Mouse (Mus musculus) frontal cortex, postnatal 10 days (tissue): ENCODE measurements around the gene Dnase1l3.

Experiments
- DNase-seq, 2 experiments: peaks; one replicate each; pipeline ENCODE4 v3.0.0; 2022; ENCODE audit warnings: low spot score in 2 of 2, mixed read lengths in 1 of 2

The Dnase1l3 gene

DNA sequence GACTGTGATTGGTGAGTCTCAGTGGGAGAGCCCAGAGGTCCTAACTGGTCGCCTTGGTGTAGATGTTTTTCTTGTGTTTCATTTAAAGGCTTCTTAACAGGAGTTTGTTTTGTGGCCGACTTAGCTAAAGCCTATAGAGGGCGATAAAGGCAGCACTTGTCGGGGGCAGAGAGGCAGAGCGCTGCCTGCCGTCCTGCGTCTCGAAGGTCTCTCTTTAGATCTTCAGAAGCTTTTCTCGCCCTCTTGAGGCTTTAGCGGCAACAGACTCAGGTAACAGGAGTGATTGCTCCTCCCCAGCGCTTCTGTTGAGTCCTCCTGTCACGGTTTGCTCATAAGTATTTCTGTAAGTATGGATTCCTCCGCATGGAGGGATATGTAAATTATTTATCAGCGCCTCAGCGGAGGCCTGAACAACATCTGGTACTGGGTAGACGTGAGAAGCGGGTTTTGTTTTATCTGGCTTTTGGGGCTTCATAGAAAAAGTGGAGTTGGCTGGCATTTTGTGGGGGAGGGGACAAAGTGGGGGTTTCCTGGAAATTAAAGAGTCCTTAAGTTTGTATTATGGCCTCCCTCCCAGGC, 57.2 kb downstream of the Dnase1l3 start:
- DNase-seq: no peak

DNA sequence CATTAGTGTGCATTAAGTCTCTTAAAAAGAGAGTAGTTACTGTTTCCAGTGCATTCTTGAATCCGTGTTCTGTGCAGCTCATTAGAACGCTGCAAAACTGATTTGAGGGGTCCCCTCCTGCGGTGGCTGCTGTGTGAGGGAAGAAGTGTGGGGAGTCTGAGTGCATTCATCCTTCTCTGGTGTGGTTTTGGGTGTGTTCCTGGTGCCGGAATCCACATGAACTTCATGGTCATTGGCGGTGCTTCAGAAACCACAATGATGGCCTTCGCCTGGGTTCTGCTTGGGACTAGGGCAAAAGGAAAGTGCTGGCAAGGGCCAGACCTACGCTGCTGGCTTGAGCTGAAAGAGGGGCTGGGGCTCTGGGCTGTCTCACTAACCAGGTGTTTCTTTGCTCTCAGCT, 60.2 kb downstream of the Dnase1l3 start:
- DNase-seq: no peak

DNA sequence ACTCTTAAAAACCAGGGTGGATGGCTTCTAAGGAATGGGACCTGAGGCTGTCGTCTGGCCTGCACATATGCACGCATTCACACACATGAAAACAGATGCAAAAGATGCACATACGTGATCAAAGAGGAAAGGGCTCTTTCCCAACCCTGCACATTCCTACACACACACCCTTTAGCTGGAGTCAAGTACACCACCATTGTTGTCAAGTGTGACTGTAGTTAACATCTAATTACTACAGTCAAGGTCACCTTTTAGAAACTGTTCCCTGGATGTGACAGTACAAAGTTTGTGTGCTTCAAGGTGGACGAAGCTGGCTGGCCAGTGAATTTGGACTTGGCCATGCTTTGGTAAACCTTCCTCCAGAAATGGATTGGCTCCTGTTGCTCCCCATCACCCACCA, 62.2 kb downstream of the Dnase1l3 start:
- no peak for DNase-seq

DNA sequence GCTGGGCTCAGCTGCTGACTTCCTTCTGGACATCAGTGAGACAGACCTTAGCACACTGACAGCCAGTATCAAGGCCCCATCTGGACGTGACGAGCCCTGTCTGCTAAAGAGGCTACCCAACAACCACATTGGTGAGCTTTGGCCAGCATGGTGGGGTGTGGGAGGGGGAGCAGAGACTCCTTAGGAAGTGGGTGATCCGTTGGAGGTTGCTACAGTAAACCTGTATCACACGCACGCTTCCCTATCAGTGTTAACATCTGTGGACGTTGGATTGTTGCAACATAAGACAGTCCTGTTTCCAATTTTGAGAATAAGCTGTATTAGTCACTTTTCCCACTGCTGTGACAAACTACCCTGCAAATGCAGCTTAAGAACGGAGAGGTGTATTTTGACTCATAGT, 65.3 kb downstream of the Dnase1l3 start:
- no peak for DNase-seq

DNA sequence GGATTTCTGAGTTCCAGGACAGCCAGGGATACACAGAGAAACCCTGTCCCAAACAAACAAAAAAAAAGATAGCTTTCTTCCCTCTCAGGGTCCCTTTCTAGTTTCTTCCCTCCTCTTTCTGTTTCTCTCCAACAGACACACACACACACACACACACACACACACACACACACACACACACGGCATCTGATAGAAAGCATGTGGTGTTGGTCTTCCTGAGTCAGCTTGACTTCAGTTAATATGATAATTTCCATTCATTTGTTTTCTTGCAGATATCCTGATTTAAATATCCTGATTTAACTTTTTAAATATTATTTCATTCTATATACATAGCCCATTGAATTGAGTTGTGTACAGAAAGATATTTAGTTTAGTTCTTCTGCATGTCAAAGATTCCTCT, 66.0 kb downstream of the Dnase1l3 start:
- no peak for DNase-seq

DNA sequence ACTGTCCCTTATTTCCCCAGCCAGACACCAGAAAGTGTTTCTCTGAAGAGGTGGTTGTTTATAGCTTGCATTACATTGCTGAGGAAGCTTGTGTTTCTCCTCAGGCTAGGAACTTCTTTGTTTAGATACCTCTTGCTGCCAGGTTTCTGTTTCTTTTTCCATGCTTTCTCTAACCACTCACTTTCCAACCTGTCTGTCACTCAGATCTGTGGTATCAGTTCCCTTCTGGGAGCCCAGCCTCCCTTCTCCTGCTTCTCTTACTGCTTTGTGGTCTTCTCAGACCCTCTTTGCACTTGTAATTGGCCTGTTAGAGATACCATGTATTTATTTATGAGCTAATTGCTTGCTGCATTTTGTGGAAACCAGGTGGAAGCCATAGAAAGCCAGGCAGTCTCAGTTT, 70.7 kb downstream of the Dnase1l3 start:
- DNase-seq: no peak

DNA sequence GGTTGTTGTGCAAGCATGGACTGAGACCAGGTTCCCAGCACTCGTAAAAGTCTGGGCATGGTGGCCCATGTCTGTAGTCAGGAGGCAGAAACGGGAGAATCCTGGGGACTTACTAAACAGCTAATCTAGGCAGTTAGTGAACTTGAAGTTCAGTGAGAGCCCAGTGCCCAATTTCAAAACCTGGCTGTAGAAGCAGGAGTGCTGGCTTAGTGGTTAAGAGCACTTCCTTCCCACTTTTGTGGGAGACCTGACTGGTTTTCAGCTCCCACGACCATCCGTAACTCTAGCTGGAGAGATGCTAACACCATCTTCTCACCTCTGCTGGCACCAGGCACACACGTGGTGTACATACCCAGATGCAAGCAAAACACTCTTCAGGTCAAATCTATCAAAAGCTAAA, 72.9 kb downstream of the Dnase1l3 start:
- no peak for DNase-seq

DNA sequence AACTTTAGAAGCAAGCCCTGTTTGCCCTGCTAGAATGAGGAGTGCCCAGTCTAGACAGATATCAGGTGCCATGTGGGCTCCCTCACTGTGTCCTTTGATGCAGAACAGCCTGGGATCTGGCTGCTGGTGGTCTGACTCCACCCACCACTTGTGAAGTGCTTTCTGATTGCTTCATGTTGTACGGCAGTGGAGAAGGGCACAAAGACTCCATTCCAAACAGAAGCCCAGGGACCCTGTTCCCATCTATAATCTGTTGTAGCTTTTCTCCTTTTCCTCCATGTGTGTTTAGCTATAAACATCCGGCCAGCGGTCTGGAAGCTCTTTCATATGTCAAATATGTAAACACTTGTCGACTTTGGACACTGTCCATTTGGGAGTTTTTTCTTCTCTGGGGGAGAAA, 74.5 kb downstream of the Dnase1l3 start:
- no peak for DNase-seq

DNA sequence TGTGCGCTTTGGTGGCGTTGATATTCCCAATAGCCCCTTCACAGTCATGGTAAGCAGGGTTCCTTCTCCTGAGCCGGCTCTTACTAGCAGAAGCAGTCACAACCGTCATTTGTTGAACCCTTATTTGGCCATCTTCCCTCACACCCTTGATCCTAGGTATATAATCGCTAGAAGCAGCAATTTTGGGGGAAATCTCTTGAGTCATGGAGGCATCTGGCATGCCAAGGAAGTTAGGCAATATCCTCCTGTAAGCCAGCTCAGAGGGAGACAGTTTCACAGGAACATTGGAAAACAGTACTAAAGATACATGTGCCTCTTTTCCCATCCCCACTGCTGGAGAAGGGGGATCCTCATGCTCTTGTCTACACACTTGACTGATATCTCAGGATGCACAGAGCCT, 75.1 kb downstream of the Dnase1l3 start:
- no peak for DNase-seq

DNA sequence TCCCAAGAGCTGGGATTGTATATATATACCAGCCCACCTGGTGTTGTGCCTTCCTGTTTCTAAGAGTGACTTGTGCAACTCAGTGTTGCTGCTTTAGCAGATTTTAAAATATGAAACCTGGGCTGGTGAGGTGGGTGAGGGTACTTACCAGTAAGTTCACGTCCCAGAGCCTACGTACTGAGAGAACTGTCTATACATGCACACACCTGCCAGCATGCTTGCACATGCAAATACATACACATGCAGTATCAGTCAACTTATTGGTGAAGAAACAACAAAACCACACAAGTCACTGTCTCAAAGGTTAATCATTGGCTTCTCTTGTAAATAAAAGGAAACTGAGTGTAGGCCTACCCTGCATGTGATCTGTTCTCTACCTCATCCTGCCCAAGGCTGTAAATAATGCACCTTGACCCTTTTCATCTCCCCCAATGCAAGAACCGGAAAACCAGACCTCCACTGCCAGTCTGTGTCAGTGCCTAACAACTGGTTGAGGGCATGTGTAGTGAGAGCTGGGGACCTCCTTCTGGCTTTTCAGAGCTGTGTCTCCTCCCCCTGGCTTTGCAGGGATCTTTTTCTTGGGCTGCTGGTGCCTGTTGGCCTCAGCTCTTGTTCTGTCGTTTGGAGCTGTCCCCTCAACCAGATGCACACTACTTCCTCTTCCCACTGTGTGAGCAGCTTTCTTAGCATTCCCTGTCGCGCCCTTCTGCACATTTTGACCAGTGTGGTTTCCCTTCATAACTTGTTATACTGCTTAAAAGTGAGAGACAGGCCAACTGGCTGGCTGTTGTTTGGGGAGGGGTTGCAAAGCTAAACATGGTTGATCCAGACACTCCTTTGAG, 76.0 kb downstream of the Dnase1l3 start:
- DNase-seq: no peak
